Mouse (Mus musculus) 416B (cell line): ENCODE measurements around the gene Kmt2a.

Source experiments
- DNase-seq: peaks from one replicate; pipeline ENCODE4 v3.0.0; 2011; ENCODE audit warnings: low read depth

Kmt2a gene

DNA sequence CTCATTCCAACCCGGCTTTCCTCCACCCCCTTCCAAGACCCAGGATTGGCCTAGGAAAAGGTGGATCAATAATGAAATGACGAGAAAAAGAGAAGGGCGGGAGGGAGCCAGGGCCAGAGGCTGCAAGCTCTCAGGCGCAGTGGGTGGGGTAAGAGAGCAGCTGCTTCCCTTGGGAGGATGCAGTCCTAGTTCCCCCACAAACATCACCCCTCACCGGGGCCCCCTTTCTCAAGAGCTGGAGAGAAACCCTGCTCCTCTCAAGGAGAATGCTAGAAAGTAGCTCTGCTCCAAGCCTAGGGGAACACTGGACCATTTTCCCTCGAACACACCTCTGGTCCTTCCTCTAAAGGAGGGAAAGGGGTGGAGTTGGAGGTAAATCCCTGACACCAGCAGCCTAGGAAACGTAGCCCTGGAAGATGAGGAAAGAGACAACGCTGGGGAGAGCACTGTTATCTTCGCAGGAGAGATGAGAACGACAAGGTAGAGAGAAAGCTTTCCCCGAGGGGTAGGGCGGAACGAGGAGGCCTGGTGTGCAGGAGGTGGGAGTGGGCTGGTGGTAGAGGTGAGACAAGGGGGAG is 1.3 kb downstream of the Kmt2a start:
- DNase-seq, result peak; percentile 45

DNA sequence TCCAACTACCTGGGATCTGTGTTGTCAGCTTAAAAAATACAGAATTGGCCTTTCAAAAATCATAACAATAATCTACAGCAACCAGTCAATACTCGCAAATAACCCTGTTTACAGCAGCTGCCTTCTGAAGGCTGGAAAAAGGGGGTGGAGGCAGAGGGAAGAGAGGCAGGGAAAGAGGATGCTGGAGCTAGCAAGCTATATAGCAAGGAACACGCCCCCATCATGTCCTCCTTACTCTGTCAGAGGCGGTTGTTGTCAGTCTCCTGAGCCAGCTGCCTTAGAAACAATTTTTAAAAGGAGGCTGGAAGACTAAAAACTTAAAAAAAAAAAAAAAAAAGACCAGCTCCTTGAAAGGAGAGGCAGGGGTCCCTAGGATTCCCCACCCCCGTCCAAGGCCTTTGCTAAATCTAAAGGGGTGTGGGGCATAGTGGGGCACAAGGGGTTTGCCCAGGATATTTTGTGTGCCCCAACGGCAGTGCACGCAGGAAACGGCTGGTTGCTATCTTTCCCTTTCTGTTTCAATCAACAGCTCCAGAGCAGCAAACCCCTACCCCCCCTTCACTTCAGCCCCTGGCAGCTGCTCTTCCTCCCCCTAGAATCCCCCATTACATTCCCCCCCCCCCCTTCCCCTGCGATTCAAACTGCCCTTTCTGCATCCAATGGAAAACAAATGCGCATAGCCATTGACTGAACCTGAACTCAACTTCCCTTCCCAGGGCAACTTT is 2.2 kb downstream of the Kmt2a start:
- DNase-seq, result peak; percentile 67

DNA sequence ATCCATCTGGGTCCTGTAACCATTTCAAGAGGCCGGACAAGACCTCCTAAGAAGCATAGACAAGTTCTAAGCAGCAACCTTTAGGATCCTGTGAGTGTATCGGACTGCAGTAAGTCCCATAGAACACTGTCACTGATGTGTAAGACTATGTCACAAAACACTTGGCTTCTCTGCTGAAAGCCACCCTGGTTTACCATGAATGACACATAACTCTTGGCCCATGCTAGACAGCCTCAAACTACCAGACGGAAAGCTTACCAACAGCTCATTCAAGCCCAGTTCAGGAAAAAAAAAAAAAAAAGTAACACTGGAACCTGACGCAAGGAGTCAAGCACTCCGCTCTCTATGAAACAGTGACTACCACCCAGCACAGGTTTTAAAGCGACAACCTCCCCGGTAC is 3.4 kb downstream of the Kmt2a start:
- DNase-seq, result no peak

DNA sequence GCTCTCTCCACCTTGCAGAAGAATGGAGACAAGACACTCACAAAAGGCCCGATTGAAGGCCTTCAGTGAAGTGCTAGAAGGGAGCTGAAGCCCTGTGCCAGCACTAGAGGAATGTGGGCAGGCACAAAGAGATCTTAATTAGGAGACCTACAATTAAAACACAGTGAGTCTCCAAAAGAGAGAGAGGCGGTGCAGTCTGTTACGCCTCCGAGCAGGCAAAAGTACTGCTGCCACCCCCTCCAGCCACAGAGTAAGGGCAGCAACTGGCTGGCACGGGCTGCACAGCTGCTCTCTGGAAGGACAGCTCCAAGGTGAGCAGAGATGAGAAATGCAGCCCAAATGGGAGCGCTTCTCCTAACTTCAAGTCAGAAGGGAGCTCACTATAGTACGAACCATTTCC is 5.6 kb downstream of the Kmt2a start:
- DNase-seq, result no peak

DNA sequence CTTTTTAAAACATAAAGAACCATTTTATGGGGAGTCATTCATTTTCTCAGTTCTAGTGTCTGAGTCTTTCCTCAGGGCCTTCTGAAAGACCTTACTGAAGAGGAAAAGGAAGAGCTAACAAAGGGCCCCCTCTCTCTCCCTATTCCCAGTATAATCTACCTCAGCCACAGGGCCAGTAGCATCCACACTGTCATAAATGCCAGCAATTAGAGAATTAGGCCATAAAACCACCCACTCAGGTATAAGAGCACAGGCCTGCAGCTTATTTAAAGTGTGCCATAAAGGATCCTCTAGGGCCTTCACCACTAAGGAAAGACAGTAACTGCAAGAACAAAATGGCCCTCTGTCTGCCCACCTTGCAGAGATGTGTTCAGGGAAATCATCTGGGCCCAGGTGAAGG is 6.9 kb downstream of the Kmt2a start:
- DNase-seq, result no peak

DNA sequence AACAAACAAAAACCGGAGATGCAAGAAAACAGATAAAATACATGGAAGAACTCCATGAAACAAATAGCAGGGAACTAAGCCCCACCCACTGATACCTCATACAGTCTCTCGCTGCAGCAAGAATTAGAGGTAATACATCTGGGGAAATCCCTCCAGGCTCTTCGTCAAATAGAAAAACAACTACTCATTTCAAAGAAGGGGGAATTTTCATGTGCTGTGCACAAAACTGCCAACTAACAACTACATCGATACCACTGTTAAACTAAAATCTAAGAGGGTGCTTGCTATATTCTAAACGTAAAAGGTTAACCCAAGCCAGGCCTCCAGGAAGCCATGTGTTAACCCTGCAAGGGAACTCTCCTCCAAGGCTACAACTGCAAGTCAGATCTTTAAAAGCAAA is 7.4 kb downstream of the Kmt2a start:
- no peak for DNase-seq

DNA sequence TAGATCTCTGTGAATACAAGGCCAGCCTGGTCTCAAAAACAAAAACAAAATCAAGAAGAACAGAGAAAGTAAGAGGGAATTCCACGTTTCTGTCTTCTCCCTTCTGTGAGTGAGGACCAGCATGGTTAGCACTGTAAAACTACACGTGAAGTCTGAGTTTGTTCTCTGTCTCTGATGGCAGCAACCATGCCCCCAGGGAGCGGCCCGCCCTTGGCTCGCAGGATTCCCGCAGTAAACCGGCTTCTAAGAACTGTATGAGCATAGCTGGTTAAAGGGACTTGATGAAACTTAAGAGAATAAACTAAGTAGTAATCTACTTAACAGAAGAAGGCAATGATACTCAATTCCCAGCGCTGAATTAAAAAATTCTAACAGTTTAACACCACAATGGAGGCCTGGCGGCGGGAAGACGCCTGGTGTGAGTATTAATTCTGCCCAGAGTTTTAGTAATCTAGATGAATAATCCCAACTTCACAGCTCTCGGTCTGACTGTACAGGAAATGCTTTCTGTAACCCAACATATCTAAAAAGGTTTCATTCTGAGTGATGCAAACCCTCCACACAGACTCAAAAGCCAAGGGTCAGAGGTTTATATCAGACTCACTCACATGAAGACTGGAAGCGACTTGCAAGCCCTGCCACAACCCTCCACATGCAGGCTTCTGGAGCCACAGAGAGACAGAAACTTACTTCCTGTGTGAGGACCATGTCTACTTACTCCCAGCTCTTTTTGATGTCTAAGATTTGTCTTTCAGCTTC is 12.6 kb downstream of the Kmt2a start:
- peak; percentile 58 for DNase-seq

DNA sequence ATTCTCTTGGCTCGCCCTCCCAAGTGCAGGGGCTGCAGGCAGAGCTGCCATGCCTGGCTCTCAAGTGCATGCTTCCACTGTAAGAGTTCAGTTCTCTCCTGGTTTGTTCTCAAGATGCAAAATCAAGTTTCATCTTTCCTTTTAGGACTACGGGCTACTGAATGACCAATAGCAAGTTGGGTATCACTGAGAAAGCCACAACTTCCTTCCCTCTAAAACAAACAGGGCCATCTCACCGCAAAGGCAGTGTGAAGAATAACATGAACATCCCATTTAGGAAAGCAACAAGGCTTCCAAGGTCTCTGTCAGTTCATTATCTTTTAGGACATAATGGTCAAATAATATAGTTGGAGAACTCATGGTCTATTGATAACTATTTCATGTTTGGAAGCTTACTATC is 13.4 kb downstream of the Kmt2a start:
- DNase-seq, result peak; percentile 82

DNA sequence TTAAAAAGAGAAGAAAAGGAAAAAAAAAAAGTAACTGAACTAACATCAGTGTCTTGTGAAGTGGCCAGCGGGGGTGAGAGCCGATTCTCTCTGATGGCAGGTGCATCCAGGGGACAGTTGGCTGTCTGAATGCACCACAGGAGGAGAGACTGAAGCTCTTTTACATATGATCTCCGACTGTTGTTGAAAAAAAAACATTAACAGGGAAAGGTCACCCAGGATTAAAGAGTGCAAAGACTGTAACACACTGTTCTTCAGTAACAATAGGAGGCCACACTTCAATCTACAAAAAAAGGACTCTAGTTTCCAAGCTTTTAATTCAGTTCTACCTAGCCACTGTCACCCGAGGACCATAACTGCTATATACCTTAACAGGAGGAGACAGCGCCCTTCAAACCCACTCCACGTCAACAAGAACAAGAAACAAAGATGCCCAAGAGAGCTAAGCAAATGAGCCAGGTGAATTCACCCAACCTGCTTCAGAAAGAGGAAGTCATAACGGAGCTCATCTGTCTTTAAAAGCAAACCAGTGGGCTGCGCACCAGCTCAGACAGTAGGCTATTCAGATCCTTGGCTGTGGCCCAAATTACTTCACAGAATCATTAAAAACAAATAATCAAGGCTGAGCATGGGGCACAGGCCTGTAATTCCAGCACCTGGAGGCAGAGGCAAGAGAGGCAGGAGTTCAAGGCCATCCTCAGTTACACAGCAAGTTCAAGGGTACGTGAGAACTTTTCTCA is 14.4 kb downstream of the Kmt2a start:
- no peak for DNase-seq

DNA sequence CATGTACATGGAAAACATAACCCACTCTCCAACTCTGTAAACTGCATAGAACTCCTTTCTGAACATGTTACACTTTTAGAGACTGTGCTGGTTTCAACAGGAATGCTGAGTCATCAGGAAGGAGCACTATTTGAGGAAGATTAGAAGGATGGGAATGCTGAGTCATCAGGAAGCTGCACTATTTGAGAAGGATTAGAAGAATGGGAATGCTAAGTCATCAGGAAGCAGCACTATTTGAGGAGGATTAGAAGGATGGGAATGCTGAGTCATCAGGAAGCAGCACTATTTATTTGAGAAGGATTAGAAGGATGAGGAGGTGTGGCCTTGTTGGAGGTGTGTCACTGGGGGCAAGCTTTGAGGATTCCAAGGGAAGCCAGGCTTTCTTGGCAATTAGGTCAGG is 20.0 kb downstream of the Kmt2a start:
- no peak for DNase-seq

DNA sequence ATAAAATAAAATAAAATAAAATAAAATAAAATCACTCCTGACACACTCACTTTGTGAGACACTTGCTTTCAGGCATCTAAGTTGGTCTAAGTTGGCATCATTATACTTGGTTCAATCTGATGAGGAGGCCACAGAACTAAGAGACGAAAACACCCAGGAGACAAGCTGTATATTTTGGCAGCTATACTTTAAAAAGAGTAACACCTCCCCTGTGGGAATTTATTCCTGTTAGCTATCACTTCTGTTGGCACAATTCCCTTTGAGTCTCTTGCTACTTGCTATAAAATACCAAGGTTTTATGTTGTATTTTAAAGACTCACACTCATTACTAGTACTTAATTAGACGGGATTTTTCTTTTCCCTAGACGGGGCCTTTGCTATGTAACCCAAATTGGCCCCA is 22.4 kb downstream of the Kmt2a start:
- no peak for DNase-seq

DNA sequence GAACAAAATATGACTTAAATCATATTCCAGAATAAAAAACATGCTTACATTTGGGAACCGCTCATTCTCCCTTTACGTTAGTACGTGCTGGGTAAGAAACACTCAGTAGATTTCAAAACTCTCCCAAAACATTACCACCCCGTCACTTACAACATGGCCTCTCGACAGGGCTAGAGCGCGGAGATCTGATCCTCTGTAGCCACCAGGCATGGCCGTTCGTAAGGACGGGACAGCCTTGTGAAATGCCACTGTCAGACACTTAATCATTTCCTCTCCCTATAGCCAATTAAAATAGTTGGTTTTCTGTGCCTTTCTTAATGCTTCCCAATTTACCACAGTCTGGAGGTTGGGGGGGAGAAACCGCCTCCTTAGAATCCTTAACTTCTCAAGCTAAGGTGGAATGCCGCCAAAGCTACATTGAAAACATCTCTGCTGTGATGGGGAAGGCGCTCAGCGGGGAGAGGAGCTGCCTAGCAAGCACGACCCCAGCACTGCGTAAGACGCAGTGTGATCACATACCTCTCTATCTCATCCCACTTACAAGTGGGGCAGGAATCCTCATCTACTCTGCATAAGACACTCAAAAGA is 23.6 kb downstream of the Kmt2a start:
- DNase-seq, result peak; percentile 63

DNA sequence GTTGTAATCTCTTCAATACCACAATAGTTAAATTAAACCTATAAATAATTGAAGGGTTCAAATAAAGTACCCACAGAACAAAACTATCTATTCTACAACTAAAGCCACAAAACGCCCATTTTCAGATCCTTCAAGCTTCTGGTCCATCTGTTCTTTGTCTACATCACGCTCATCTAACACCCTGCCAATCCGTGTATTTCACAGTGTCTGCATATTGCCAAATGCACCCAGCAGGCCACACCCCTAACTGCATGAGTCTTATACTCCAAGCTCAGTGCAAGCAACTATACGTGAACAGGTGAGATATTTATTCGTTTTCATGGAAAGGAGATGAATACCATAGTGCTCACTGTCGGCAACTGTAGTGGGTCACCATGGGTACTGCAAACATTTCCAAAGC is 25.9 kb downstream of the Kmt2a start:
- no peak for DNase-seq

DNA sequence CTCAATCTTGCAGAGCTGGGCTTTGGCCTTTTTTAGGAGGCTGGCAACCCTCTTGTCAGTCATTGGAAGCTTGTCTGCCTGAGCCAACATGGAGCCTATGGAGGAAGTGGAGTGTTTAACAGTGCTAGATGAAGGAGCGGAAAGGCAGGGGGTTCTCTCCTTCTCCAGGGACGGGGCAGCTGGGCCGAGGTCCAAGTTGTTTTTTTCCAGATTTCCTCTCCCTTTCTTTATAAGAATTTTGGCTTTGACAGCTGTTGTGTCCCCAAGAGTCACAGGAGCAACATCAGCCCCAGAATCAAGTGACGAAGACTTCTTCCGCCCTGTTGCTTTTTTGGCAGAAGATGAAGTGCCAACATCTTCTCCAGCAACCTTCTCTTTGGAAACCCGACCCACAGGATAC is 33.6 kb downstream of the Kmt2a start:
- DNase-seq, result no peak

DNA sequence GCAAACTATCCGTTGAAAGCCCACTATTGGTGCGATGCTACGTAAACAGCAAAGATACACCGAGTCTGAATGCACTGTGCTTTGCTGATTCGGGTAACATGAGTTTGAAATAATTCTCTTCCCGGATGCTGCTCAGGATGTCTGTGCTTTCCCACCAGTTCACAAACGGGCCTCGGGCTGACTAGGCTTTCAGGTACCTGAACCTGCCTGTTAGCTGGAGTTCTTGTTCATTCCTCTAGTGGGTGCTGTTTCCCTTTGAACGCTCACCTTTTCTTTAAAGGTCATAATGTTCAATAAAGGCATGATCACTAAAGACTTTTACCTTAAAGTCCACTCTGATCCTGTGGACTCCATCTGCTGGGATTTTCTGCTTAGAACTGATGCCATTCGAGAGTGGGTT is 39.9 kb downstream of the Kmt2a start:
- peak; percentile 56 for DNase-seq

DNA sequence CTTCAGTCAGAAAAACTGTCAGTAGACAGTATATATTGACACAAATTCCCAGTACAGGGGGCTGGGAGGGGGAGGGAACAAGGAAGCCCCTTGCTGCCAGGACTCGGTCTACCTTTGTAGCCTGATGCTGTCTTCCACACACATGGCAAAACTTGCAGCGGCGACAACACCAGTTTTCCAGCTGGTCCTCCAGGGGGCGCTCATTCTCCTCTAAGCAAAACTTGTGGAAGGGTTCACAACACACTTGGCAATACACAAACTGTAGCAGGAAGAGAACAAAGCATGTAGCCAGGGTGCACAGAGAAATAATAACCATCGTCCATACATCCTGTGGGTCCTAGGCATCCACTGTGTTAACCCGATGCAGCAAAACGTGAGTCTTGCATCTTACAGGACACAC is 44.7 kb downstream of the Kmt2a start:
- peak; percentile 84 for DNase-seq

DNA sequence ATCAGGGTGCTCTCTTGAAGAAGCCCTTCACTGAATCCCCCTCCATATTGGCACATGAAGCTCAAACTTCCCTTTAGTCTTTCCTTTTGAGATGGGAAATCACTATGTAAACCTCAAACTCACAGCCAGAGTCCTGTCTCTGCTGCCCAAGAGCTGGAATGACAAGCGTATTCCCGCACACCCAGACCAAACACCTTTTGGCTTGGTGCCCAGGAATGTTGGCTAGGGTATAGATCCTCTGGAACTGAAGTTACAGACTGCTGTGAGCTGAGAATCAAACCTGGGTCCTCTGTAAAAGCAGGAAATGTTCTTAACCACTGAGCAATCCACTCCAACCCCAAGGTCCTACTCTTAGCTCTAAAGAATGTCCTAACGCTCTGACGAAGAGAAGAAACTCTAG is 48.7 kb downstream of the Kmt2a start:
- DNase-seq, result no peak

DNA sequence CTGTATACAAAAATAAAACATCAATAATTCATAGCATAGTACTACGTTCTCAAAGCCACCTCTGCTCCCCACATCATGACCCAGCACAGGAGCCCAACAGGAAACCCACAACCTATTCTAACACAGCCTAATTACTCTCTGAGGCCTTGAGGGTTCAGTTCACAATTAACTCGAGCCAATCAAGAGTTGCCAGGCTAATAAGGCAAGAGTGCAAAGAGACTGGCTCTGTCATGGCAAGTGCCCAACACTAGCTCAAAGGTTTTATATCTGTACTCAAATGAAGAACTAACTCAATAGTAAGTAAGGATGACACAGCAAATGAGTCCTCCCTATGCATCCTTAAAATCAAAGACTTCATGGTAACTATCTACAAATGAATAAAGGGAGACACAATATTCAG is 50.6 kb downstream of the Kmt2a start:
- DNase-seq, result no peak

DNA sequence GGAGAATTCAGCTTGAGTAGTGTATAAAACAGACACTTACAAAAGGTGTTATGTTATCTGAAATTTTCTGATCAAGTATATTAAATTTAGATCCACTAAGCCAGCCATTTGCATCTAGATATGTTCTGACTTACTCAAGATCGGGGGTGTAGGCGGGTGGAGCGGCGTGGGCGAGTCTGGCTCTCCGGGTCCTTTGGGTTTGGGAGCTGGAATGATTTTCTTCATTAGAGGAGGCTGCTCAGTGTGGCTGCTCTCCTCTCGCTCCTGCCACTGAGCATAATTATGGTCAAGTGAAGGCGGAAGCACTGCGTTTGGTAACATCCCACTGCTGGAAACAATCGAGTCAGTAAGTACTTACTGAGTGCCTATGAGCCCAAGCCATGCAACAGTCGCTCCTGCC is 52.2 kb downstream of the Kmt2a start:
- no peak for DNase-seq

DNA sequence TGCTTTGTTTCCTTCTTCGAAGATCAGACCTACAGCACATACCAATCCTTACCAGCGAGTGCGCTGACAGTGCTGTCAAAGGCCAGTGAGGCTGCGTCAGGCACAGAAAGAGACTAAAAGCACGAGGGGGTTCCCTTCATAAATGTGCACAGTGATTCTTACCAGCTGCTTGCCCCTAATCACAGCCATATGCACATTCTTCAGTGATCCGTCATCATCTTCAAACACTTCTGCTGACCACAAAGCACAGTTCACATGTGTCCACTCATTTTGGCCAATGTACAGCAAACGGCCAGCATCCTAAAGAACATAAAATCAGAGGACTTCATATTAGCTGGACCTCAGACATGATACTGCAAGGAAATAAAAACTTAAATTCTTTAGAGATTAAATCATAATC is 54.4 kb downstream of the Kmt2a start:
- DNase-seq, result no peak

DNA sequence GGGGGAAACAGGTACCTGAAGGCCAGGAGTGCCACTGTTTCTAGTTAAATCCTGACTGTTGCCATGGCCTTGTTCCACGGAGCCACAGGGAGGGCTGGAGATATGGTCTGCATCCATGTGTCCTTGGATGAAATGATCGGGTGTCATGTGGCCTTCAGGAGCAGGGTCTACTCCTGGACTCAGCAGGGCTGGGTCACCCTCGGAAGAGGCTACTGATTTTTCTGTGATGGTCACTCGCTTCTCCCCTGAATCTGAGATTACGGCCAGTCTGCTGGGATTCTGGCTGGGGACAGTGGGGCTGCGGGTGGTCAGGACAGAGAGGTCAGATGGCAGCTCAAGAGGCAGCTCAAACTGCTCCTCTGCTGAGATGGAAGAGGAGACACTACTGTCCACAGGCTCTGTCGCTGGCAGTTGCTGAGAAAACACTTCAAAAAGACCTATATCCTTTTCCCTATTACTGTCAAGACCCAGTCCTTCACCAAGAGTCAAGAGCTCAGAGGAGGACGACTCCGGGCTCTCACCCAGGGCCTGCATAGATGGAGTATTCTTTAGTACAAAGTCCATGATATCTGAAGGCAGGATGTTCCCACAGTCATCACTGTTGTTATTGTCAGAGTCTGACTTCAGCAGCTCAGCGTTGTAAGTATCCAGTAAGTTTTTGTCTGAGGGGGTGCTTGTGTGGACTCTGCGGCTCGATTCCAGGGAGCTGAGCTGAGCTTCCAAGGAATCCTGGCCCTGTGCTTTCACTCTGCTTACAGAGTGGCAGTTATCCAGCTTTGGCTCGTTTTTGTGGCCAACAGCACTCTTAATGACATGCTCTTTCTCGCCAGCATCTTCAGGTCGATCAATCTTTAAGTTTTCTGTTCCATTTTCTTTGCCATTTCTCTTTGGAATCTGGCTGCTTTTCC is 60.9 kb downstream of the Kmt2a start:
- DNase-seq, result no peak
